Mouse (Mus musculus): ENCODE data around the gene Usf1. TPM values are rescaled to one million over a fixed set of nuclear protein-coding genes. Genes with fewer than 3 reads are reported as not detected.

The Usf1 gene
- total and polyA plus RNA-seq, 2 experiments from 2014 or later = 141 to 148 TPM

- Histone ChIP-seq H3K4me3 (ENCODE audit: low read length) (no peak overlapping the region), H3K9me3 (ENCODE audit: low read length) (no peaks in the 10 kb centered on the region), H3K4me1 (ENCODE audit: insufficient read depth, low read length) (no peaks in the 10 kb centered on the region), H3K27me3 (ENCODE audit: insufficient read depth, low read length) (no peaks in the 10 kb centered on the region), H3K4me2 (ENCODE audit: low read depth, low read length) (no peak overlapping the region), H3K27ac (no peak overlapping the region), H3K36me3 (ENCODE audit: insufficient read depth, low read length) (no peaks in the 10 kb centered on the region), H3K9ac (replicated peaks; ENCODE audit: low read length) (no peak overlapping the region)
- WGBS = 74% methylated on average over 10 of the region's 10 CpGs
- no peak for DNase-seq (ENCODE audit: low spot score)
- no peak for TF ChIP-seq CTCF (IDR thresholded peaks at IDR 0.05; ENCODE audit: low read depth)
- no peak for ATAC-seq
Measured at GRCm38 (mm10) chr1:171447692-171448091, 36.6 kb downstream of the Usf1 start.

- Histone ChIP-seq H3K9me3 (ENCODE audit: low read length) (no peaks in the 10 kb centered on the region), H3K4me1 (ENCODE audit: insufficient read depth, low read length) (no peaks in the 10 kb centered on the region), H3K4me3 (ENCODE audit: low read length) (no peak overlapping the region), H3K9ac (replicated peaks; ENCODE audit: low read length) (no peak overlapping the region), H3K27ac (no peak overlapping the region), H3K27me3 (ENCODE audit: insufficient read depth, low read length) (no peaks in the 10 kb centered on the region), H3K36me3 (ENCODE audit: insufficient read depth, low read length) (no peaks in the 10 kb centered on the region), H3K4me2 (ENCODE audit: low read depth, low read length) (no peak overlapping the region)
- TF ChIP-seq CTCF (IDR thresholded peaks at IDR 0.05; ENCODE audit: low read depth) = no peak
- ATAC-seq = no peak
- no peak for DNase-seq (ENCODE audit: low spot score)
- 86% methylated on average over 11 of the region's 11 CpGs for WGBS
Measured at GRCm38 (mm10) chr1:171450062-171450461, 38.9 kb downstream of the Usf1 start.

- H3K9ac ChIP-seq (replicated peaks; ENCODE audit: low read length) = no peak overlapping the region
- ATAC-seq (no peak), DNase-seq (ENCODE audit: low spot score) (no peak)
- no peak overlapping the region for H3K4me3 ChIP-seq (ENCODE audit: low read length)
- no peaks in the 10 kb centered on the region for H3K27me3 ChIP-seq (ENCODE audit: insufficient read depth, low read length)
- no peaks in the 10 kb centered on the region for H3K4me1 ChIP-seq (ENCODE audit: insufficient read depth, low read length)
- no peak overlapping the region for H3K27ac ChIP-seq
- 87% methylated on average over 10 of the region's 10 CpGs for WGBS
- no peak for TF ChIP-seq CTCF (IDR thresholded peaks at IDR 0.05; ENCODE audit: low read depth)
- H3K4me2 ChIP-seq (ENCODE audit: low read depth, low read length) = no peak overlapping the region
- H3K36me3 ChIP-seq (ENCODE audit: insufficient read depth, low read length) = no peaks in the 10 kb centered on the region
- no peaks in the 10 kb centered on the region for H3K9me3 ChIP-seq (ENCODE audit: low read length)
Measured at GRCm38 (mm10) chr1:171451001-171451400, 39.9 kb downstream of the Usf1 start.

- WGBS = 74% methylated on average over 5 of the region's 5 CpGs
- Histone ChIP-seq H3K9me3 (ENCODE audit: low read length) (no peaks in the 10 kb centered on the region), H3K4me1 (ENCODE audit: insufficient read depth, low read length) (no peaks in the 10 kb centered on the region), H3K27ac (no peak overlapping the region), H3K4me2 (ENCODE audit: low read depth, low read length) (no peak overlapping the region), H3K36me3 (ENCODE audit: insufficient read depth, low read length) (no peaks in the 10 kb centered on the region), H3K27me3 (ENCODE audit: insufficient read depth, low read length) (no peaks in the 10 kb centered on the region), H3K4me3 (ENCODE audit: low read length) (no peak overlapping the region), H3K9ac (replicated peaks; ENCODE audit: low read length) (no peak overlapping the region)
- ATAC-seq = no peak
- TF ChIP-seq CTCF (IDR thresholded peaks at IDR 0.05; ENCODE audit: low read depth) = no peak
- no peak for DNase-seq (ENCODE audit: low spot score)
Measured at GRCm38 (mm10) chr1:171452522-171452921, 41.4 kb downstream of the Usf1 start.

DNA sequence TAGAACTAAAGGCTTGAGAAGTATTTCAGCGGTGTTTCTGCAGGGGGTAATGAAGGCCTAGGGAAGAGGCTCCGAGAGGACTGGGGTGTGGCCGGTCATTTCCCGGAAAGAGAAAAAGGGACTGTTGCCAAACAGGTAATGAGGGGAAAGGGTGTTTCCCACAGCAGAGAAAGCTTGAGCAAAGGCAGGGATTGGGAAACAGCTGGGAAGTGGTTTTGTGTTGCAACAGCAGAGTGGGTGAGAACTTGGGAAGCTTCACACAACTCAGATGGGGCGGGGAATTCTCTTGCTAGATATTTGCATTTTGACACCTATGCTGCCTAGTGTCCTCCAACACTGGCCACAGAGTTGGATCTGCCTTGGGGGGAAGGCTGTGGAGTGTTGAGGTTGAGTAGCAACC, 41.8 kb downstream of the Usf1 start:
- H3K36me3 ChIP-seq (ENCODE audit: insufficient read depth, low read length) = no peaks in the 10 kb centered on the region
- no peak overlapping the region for H3K4me3 ChIP-seq (ENCODE audit: low read length)
- ATAC-seq (no peak), DNase-seq (ENCODE audit: low spot score) (no peak)
- H3K9ac ChIP-seq (replicated peaks; ENCODE audit: low read length) = no peak overlapping the region
- H3K27me3 ChIP-seq (ENCODE audit: insufficient read depth, low read length) = no peaks in the 10 kb centered on the region
- no peaks in the 10 kb centered on the region for H3K4me1 ChIP-seq (ENCODE audit: insufficient read depth, low read length)
- H3K9me3 ChIP-seq (ENCODE audit: low read length) = no peaks in the 10 kb centered on the region
- WGBS = 90% methylated on average over 5 of the region's 5 CpGs
- TF ChIP-seq CTCF (IDR thresholded peaks at IDR 0.05; ENCODE audit: low read depth) = no peak
- H3K4me2 ChIP-seq (ENCODE audit: low read depth, low read length) = no peak overlapping the region
- no peak overlapping the region for H3K27ac ChIP-seq

GRCm38 (mm10) chr1:171454926-171455325, 43.8 kb downstream of the Usf1 start:
- no peaks in the 10 kb centered on the region for H3K36me3 ChIP-seq (ENCODE audit: insufficient read depth, low read length)
- H3K9me3 ChIP-seq (ENCODE audit: low read length) = no peaks in the 10 kb centered on the region
- no peak for TF ChIP-seq CTCF (IDR thresholded peaks at IDR 0.05; ENCODE audit: low read depth)
- ATAC-seq (no peak), DNase-seq (ENCODE audit: low spot score) (no peak)
- no peak overlapping the region for H3K4me3 ChIP-seq (ENCODE audit: low read length)
- 0 out of 2 replicates have a peak, but pooled peaks cover 3% of the 10 kb centered on the region for H3K4me1 ChIP-seq (ENCODE audit: insufficient read depth, low read length)
- no peak overlapping the region for H3K4me2 ChIP-seq (ENCODE audit: low read depth, low read length)
- no peak overlapping the region for H3K9ac ChIP-seq (replicated peaks; ENCODE audit: low read length)
- WGBS = 90% methylated on average over 6 of the region's 6 CpGs
- H3K27ac ChIP-seq = no peak overlapping the region
- no peaks in the 10 kb centered on the region for H3K27me3 ChIP-seq (ENCODE audit: insufficient read depth, low read length)

DNA sequence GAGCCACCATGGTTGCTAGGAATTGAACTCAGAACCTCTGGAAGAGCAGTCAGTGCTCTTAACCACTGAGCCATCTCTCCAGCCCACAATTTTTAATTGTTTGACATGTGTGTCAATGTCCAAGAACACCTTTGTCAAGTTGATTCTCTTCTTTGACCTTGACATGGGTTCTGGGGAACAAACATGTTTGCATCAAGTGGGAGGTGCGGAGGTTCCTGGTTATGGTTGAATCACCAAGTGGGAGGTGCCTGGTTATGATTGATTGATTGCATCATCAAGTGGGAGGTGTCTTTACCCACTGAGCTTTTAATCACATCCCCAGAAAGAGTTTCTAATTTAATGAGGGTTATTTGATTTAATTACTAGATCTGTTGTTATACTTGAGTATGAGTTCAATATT, 46.5 kb downstream of the Usf1 start:
- no peak overlapping the region for H3K4me3 ChIP-seq (ENCODE audit: low read length)

More for the DNA sequence above, 46.5 kb downstream of the Usf1 start:
- DNase-seq (ENCODE audit: low spot score) (no peak), ATAC-seq (no peak)
- Histone ChIP-seq H3K9me3 (ENCODE audit: low read length) (no peaks in the 10 kb centered on the region), H3K4me2 (ENCODE audit: low read depth, low read length) (no peak overlapping the region), H3K27ac (no peak overlapping the region), H3K36me3 (ENCODE audit: insufficient read depth, low read length) (no peaks in the 10 kb centered on the region), H3K27me3 (ENCODE audit: insufficient read depth, low read length) (no peaks in the 10 kb centered on the region), H3K9ac (replicated peaks; ENCODE audit: low read length) (no peak overlapping the region), H3K4me1 (ENCODE audit: insufficient read depth, low read length) (0 out of 2 replicates have a peak, but pooled peaks cover 8% of the 10 kb centered on the region)
- no peak for TF ChIP-seq CTCF (IDR thresholded peaks at IDR 0.05; ENCODE audit: low read depth)
- WGBS = 97% methylated on average over 1 of the region's 1 CpGs
